Mouse (Mus musculus) olfactory bulb, adult 2 months (tissue): ENCODE data around the gene Pyroxd1.

Source experiments
- CTCF ChIP-seq: fragments of 200-500 bp; IDR thresholded peaks from 2 replicates; pipeline ENCODE4 v1.5.1; 2012; ENCODE audit warnings: low read depth, mild to moderate bottlenecking, low read length, moderate library complexity; ENCODE audit not compliant: insufficient read depth
- POLR2A ChIP-seq: fragments of 200-500 bp; IDR thresholded peaks from 2 replicates; pipeline ENCODE4 v1.6.1; 2012; ENCODE audit warnings: mild to moderate bottlenecking, low read depth, low read length, moderate library complexity; ENCODE audit not compliant: insufficient read depth

DNA sequence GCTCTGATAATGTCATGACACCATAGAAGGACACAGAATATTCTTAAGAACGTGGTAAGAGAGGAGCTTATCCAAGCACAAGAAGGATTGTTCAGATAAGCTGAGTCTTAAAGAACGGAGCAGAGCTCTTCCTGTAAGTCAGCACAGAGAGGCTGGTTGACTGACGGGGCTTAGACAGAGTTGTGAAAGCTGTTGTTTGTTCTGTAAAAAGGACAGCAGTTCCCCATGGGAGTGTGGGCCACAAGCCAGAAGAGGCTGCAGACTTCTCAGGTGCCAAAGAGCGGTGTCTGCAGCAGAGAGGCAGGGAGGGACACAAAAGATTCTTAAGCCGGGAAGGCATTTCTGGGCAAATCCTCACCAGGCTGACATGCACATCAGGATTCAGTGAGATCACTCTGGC is 49.2 kb downstream of the Pyroxd1 start:
- no peak for TF ChIP-seq CTCF
- TF ChIP-seq POLR2A = no peak
